Mouse (Mus musculus): ENCODE data around the gene Thsd4. TPM values are rescaled to one million over a fixed set of nuclear protein-coding genes. Genes with fewer than 3 reads are reported as not detected.

The Thsd4 gene
- polyA plus RNA-seq, 1 experiment = 1.7 TPM

DNA sequence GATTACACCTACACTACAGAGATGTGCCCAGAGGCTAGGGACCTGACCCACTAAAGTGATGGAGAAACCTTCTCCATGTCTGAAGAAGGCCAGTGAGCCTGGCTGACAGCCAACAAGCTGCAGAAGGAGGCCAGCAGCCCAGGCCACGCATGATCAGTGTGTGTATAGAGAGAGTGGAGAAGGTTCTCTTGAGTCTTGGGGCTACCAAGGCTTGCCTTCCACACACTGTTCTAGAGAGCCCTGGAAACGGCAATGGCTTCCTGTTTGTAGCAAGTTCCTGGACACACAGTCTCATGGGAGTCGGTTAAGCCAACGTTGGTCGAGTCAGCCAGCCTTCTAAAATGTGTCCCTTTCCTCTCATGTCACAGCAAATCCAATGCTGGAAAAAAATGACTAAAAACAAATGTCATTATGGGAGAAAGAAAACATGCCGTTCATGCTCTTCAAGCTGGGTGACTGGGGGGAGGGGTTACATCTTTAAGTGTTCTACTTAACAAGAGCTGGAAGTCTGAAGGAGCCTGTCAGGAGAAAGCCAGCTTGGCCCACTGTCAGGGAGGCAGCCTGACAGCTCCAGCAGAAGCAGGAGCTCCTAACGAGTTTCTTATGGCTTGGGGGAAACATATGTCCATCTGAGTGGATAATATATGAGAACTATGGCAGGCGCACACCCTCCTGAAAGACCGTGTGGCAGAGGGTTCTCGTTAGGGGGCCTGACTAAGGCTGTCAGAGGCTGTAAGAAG, 257.1 kb downstream of the Thsd4 start:
- no peak overlapping the region for H3K4me3 ChIP-seq
- no peak for TF ChIP-seq REST (IDR thresholded peaks at IDR 0.05; ENCODE audit: insufficient read depth, insufficient read length)
- no peak for TF ChIP-seq SRF (IDR thresholded peaks at IDR 0.05; ENCODE audit: control insufficient read depth, insufficient read length, low read depth)
- TF ChIP-seq POLR2AphosphoS2 (IDR thresholded peaks at IDR 0.05; ENCODE audit: insufficient read length, low read depth) = no peak
- no peak for TF ChIP-seq MAX (IDR thresholded peaks at IDR 0.05; ENCODE audit: low read depth)
- TF ChIP-seq USF1 (IDR thresholded peaks at IDR 0.05; ENCODE audit: low read depth) = no peak
- TF ChIP-seq TCF3 (IDR thresholded peaks at IDR 0.05; ENCODE audit: insufficient read length, low read depth) = no peak
- H3ac ChIP-seq (ENCODE audit: control insufficient read depth, insufficient read length) = no peak overlapping the region
- H3K4me2 ChIP-seq (ENCODE audit: low read depth) = no peak overlapping the region
- no peaks in the 10 kb centered on the region for H3K79me2 ChIP-seq (ENCODE audit: control insufficient read depth, insufficient read depth)
- H3K27me3 ChIP-seq (ENCODE audit: control insufficient read depth, insufficient read depth, insufficient read length) = no peaks in the 10 kb centered on the region
- H3K36me3 ChIP-seq (ENCODE audit: control insufficient read depth, insufficient read depth) = no peaks in the 10 kb centered on the region

DNA sequence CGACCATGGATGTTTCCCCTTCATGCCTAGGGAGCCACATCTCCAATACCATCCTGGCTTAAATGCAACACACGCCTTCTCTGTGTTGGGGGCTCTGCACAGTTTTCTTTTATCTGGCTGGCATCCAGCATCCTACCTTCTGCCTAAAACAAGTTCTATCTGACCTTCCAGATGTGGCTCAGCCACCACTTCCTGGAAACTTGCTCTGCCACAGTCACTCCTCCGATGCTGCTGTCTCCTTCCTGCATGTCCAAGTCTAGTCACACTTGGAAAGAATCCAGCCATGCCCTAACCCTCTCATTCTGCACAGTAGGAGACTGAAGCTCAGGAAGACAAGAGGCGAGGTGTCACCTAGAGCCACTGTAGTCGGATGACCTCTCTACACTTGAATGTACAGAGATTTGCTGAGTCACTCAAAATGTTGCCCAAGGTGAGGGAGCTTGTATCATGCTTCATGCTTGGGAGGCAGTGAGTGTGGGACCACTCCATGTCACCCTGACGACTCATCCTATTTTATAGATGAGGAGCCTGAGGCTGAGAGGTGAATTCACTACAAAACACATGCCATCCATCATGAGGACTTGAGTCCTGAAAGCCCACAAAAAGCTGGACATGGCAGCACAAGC, 259.2 kb downstream of the Thsd4 start:
- Histone ChIP-seq H3K27me3 (ENCODE audit: control insufficient read depth, insufficient read depth, insufficient read length) (no peaks in the 10 kb centered on the region), H3K4me3 (no peak overlapping the region), H3K4me2 (ENCODE audit: low read depth) (no peak overlapping the region), H3ac (ENCODE audit: control insufficient read depth, insufficient read length) (no peak overlapping the region), H3K79me2 (ENCODE audit: control insufficient read depth, insufficient read depth) (no peaks in the 10 kb centered on the region), H3K36me3 (ENCODE audit: control insufficient read depth, insufficient read depth) (no peaks in the 10 kb centered on the region)
- TF ChIP-seq MYOG (IDR thresholded peaks at IDR 0.05; ENCODE audit: control insufficient read depth in 1 of 3, insufficient read depth in 1 of 3, insufficient read length in 2 of 3, low read depth in 2 of 3) (no peak), MYOD1 (IDR thresholded peaks at IDR 0.05; ENCODE audit: control insufficient read depth in 1 of 3, insufficient read length in 2 of 3, low read depth in 2 of 3) (no peak), E2F4 (IDR thresholded peaks at IDR 0.05; ENCODE audit: insufficient read depth) (no peak), MAX (IDR thresholded peaks at IDR 0.05; ENCODE audit: low read depth) (no peak), USF1 (IDR thresholded peaks at IDR 0.05; ENCODE audit: low read depth) (no peak), TCF12 (IDR thresholded peaks at IDR 0.05; ENCODE audit: insufficient read depth, poor library complexity, severe bottlenecking) (no peak)

DNA sequence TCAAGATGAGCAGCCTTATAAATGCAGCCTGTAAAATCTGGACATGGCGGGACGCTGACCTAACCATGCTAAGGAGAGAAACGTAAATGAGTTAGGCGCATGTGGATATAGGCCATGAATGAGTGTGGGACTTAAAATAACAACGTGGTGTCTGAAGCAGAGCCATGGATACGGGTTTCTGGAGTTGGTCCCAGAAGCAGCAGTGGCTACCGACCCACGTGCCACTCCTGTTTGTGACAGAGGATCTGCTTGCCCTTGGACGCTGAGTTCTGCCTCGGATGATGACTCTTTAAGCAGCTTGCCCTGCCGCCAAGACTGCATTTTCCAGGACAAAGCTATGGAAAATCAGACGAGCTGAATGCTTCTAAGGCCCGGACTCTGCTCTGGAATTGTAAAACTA, 262.2 kb downstream of the Thsd4 start:
- Histone ChIP-seq H3K4me3 (no peak overlapping the region), H3ac (ENCODE audit: control insufficient read depth, insufficient read length) (no peak overlapping the region), H3K27me3 (ENCODE audit: control insufficient read depth, insufficient read depth, insufficient read length) (no peaks in the 10 kb centered on the region), H3K36me3 (ENCODE audit: control insufficient read depth, insufficient read depth) (no peaks in the 10 kb centered on the region), H3K4me2 (ENCODE audit: low read depth) (no peak overlapping the region), H3K79me2 (ENCODE audit: control insufficient read depth, insufficient read depth) (no peaks in the 10 kb centered on the region)
- no peak for TF ChIP-seq REST (IDR thresholded peaks at IDR 0.05; ENCODE audit: insufficient read depth, insufficient read length)
- TF ChIP-seq E2F4 (IDR thresholded peaks at IDR 0.05; ENCODE audit: insufficient read depth) = no peak

DNA sequence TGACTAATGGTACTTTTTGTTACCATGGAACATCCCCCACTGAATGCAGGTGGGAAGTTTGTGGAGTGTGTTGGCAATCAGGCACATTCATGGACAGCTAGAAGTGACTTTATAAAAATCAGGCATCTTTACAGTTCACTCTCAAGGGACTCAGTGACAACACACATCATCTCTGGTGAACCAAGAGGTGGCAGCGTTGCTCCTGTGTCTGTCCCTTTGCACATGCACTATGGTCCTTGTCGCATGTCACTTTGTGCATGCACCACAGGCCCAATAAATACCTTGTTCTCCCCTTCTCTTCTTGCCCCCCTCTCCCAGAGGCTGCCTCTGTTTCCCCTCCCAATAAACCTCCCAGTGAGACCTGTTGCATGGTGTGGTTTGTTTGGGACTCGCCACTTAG, 270.1 kb downstream of the Thsd4 start:
- TF ChIP-seq POLR2AphosphoS2 (IDR thresholded peaks at IDR 0.05; ENCODE audit: insufficient read length, low read depth) (no peak), USF1 (IDR thresholded peaks at IDR 0.05; ENCODE audit: low read depth) (no peak), SRF (IDR thresholded peaks at IDR 0.05; ENCODE audit: control insufficient read depth, insufficient read length, low read depth) (no peak), CEBPB (IDR thresholded peaks at IDR 0.05; ENCODE audit: insufficient read depth, poor library complexity, severe bottlenecking) (no peak), MAX (IDR thresholded peaks at IDR 0.05; ENCODE audit: low read depth) (no peak)
- Histone ChIP-seq H3K36me3 (ENCODE audit: control insufficient read depth, insufficient read depth) (no peaks in the 10 kb centered on the region), H3ac (ENCODE audit: control insufficient read depth, insufficient read length) (no peak overlapping the region), H3K4me3 (no peak overlapping the region), H3K27me3 (ENCODE audit: control insufficient read depth, insufficient read depth, insufficient read length) (no peaks in the 10 kb centered on the region), H3K79me2 (ENCODE audit: control insufficient read depth, insufficient read depth) (no peaks in the 10 kb centered on the region), H3K4me2 (ENCODE audit: low read depth) (no peak overlapping the region)

DNA sequence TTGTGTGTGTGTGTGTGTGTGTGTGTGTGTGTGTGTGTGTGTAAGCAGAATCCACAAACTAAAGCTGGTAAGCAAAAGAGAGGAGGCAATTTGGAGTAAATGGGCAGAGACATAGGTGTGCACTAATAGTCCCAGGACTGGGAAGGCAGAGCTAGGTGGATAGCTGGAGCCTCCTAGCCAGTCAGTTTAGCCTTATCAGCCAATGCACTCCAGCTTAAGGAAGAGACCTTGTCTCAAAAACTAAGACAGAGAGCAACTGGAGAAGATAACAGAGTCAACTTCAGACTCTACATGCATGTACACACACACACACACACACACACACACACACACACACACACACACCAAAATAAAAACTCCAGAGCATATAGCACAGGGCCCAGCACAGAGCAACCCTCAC, 271.4 kb downstream of the Thsd4 start:
- H3K4me3 ChIP-seq = no peak overlapping the region
- H3K27me3 ChIP-seq (ENCODE audit: control insufficient read depth, insufficient read depth, insufficient read length) = no peaks in the 10 kb centered on the region
- no peak for TF ChIP-seq MYOG (IDR thresholded peaks at IDR 0.05; ENCODE audit: control insufficient read depth in 1 of 3, insufficient read depth in 1 of 3, insufficient read length in 2 of 3, low read depth in 2 of 3)
- no peak for TF ChIP-seq MYOD1 (IDR thresholded peaks at IDR 0.05; ENCODE audit: control insufficient read depth in 1 of 3, insufficient read length in 2 of 3, low read depth in 2 of 3)
- no peak for TF ChIP-seq TCF12 (IDR thresholded peaks at IDR 0.05; ENCODE audit: insufficient read depth, poor library complexity, severe bottlenecking)
- TF ChIP-seq POLR2AphosphoS2 (IDR thresholded peaks at IDR 0.05; ENCODE audit: insufficient read length, low read depth) = no peak
- TF ChIP-seq SRF (IDR thresholded peaks at IDR 0.05; ENCODE audit: control insufficient read depth, insufficient read length, low read depth) = no peak
- TF ChIP-seq E2F4 (IDR thresholded peaks at IDR 0.05; ENCODE audit: insufficient read depth) = no peak
- no peak for TF ChIP-seq TCF3 (IDR thresholded peaks at IDR 0.05; ENCODE audit: insufficient read length, low read depth)
- TF ChIP-seq REST (IDR thresholded peaks at IDR 0.05; ENCODE audit: insufficient read depth, insufficient read length) = no peak
- no peak for TF ChIP-seq USF1 (IDR thresholded peaks at IDR 0.05; ENCODE audit: low read depth)
- H3K36me3 ChIP-seq (ENCODE audit: control insufficient read depth, insufficient read depth) = no peaks in the 10 kb centered on the region
- no peak overlapping the region for H3K4me2 ChIP-seq (ENCODE audit: low read depth)
- no peaks in the 10 kb centered on the region for H3K79me2 ChIP-seq (ENCODE audit: control insufficient read depth, insufficient read depth)
- H3ac ChIP-seq (ENCODE audit: control insufficient read depth, insufficient read length) = no peak overlapping the region

All from myocyte (in vitro differentiated cells).